Mouse (Mus musculus) forebrain, postnatal 0 days (tissue): ENCODE results near the gene Trappc10. TPM values are rescaled to one million over a fixed set of nuclear protein-coding genes. Genes with fewer than 3 reads are reported as not detected.

Source experiments
- ATAC-seq: fragments of 200-750 bp; cut with Nextera tagmentation; 2 replicates; pipeline ENCODE4 v1.8.0; 2017; ENCODE audit warnings: mild to moderate bottlenecking, moderate library complexity
- DNase-seq: peaks from one replicate; pipeline ENCODE4 v3.0.0-alpha.2; 2015
- H3K27ac ChIP-seq: fragments of 300-500 bp; sonication (generic); 2 replicates; pipeline ENCODE4 v1.5.1; 2014; ENCODE audit warnings: low read depth, mild to moderate bottlenecking, antibody characterized with exemption, low read length, moderate library complexity, mixed read lengths
- H3K27me3 ChIP-seq: fragments of 300-500 bp; sonication (generic); 2 replicates; pipeline ENCODE4 v1.6.1; 2014; ENCODE audit warnings: mild to moderate bottlenecking, low read length, mixed read lengths; ENCODE audit not compliant: insufficient read depth
- H3K36me3 ChIP-seq: fragments of 300-500 bp; sonication (generic); 2 replicates; pipeline ENCODE4 v1.6.1; 2014; ENCODE audit warnings: mild to moderate bottlenecking, moderate library complexity; ENCODE audit not compliant: insufficient read depth
- H3K4me1 ChIP-seq: fragments of 300-500 bp; sonication (generic); 2 replicates; pipeline ENCODE4 v1.6.1; 2014; ENCODE audit warnings: antibody characterized with exemption; ENCODE audit not compliant: insufficient read depth
- H3K4me2 ChIP-seq: fragments of 300-500 bp; sonication (generic); 2 replicates; pipeline ENCODE4 v1.6.1; 2014; ENCODE audit warnings: low read depth, mild to moderate bottlenecking, moderate library complexity
- H3K4me3 ChIP-seq: fragments of 300-500 bp; sonication (generic); 2 replicates; pipeline ENCODE4 v1.5.1; 2014; ENCODE audit warnings: low read depth, low read length, mixed read lengths
- H3K9ac ChIP-seq: fragments of 300-500 bp; sonication (generic); 2 replicates; pipeline ENCODE4 v1.6.1; 2014; ENCODE audit warnings: mild to moderate bottlenecking
- H3K9me3 ChIP-seq: fragments of 300-500 bp; sonication (generic); 2 replicates; pipeline ENCODE4 v1.6.1; 2016; ENCODE audit warnings: low read length
- CTCF ChIP-seq: sonication (generic); IDR thresholded peaks from 2 replicates; pipeline ENCODE4 v1.5.1; 2016; ENCODE audit warnings: antibody characterized with exemption, control low read depth, low read depth
- WGBS: fragments of 180-500 bp; shearing (Covaris S2); extraction: QIAGEN DNeasy Blood & Tissue Kit; methylation state at CpG from one replicate; pipeline ENCODE4 v1.1.7; 2014; 5-methylcytosine and 5-hydroxymethylcytosine counted together
- polyA plus RNA-seq: library from polyadenylated mRNA; unstranded; fragments of >200 nt; fragmentation: Nextera tagmentation; extraction: Ambion mirVana; gene quantifications from 2 replicates; pipeline ENCODE4 v1.2.1, GENCODE M21; 2015
- total RNA-seq: library from RNA; depleted of rRNA; stranded (reverse); fragments of >200 nt; gene quantifications from 2 replicates; pipeline ENCODE4 v1.2.3, GENCODE M21; 2014

The Trappc10 gene
- total and polyA plus RNA-seq, 2 experiments from 2014 or later, result 31.6 to 95.2 TPM

DNA sequence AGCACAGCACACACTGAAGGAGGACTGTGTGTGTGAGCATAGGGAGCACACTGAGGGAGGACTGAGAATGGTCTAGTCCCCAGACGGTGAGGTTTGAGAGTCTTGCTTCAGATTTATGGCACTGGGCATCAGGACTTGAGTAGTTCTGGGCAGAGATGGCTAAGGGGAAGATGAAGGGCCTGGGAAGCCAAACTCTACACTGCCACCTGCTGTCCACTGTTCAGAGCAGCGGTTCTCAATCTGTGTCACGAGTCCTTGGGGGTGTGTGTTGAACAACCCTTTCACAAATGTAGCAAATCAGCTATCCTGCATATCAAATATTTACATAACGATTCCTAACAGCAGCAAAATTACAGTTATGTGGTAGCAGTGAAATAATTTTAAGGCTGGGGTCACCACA, 80.5 kb downstream of the Trappc10 start:
- no peak overlapping the region for H3K4me3 ChIP-seq

DNA sequence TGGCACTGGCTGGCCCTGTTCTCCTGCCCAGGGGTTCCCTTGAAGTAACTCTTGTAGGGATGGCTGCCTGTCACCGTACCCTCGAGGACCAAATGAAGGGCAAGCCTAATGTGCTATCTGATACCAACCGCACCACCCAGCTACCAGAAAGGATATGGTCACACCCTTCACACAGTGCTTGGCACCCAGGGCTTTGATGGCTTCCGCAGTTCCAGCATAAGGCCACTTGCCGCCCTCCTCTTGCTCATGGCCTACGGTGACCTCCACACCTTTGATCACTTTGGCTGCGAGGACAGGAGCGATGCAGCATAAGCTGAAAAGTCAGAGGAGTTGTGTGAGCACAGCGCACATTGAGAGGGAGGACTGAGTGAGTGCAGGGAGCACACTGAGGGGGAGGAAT, 81.2 kb downstream of the Trappc10 start:
- no peaks in the 10 kb centered on the region for H3K4me1 ChIP-seq
- DNase-seq (no peak), ATAC-seq (no peak)
- H3K9me3 ChIP-seq, result no peaks in the 10 kb centered on the region
- WGBS, result 92% methylated on average over 9 of the region's 9 CpGs
- no peak overlapping the region for H3K4me3 ChIP-seq
- no peak overlapping the region for H3K27ac ChIP-seq
- H3K36me3 ChIP-seq, result peaks cover 49% of the 10 kb centered on the region
- no peak overlapping the region for H3K4me2 ChIP-seq
- TF ChIP-seq CTCF, result no peak
- H3K27me3 ChIP-seq, result no peaks in the 10 kb centered on the region
- H3K9ac ChIP-seq, result no peak overlapping the region

More for the DNA sequence above, 80.5 kb downstream of the Trappc10 start:
- ATAC-seq (peak; percentile 65), DNase-seq (peak; percentile 79)
- TF ChIP-seq CTCF, result peak; percentile 77
- H3K9ac ChIP-seq, result no peak overlapping the region
- H3K27ac ChIP-seq, result no peak overlapping the region
- no peaks in the 10 kb centered on the region for H3K27me3 ChIP-seq
- 35% methylated on average over 4 of the region's 4 CpGs for WGBS
- H3K9me3 ChIP-seq, result no peaks in the 10 kb centered on the region
- peaks cover 6% of the 10 kb centered on the region for H3K4me1 ChIP-seq
- H3K36me3 ChIP-seq, result peaks cover 49% of the 10 kb centered on the region
- H3K4me2 ChIP-seq, result no peak overlapping the region

DNA sequence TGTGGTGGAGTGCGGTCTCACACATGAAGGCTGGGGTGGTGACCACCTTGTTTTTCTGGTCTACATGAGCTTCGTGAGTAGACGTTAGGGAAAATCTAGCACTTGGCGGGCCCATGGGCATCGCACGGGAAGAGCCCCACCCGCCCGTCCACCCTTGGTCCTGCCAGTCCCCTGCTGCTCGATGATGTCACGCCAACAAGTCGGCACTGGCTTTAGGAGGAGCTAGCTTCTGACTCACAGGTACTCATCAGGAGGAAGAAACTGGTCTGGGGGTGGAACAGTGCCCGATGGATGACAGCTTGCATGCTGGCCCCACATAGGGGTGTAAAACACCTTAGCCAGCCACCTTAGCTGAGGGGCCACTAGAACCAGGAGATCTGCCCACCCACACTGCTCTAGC, 81.8 kb downstream of the Trappc10 start:
- H3K4me2 ChIP-seq, result no peak overlapping the region
- no peak for TF ChIP-seq CTCF
- no peak overlapping the region for H3K4me3 ChIP-seq
- H3K9ac ChIP-seq, result no peak overlapping the region
- DNase-seq (no peak), ATAC-seq (no peak)
- no peak overlapping the region for H3K27ac ChIP-seq
- no peaks in the 10 kb centered on the region for H3K9me3 ChIP-seq
- H3K4me1 ChIP-seq, result no peaks in the 10 kb centered on the region
- WGBS, result 91% methylated on average over 12 of the region's 12 CpGs
- no peaks in the 10 kb centered on the region for H3K27me3 ChIP-seq
- H3K36me3 ChIP-seq, result peaks cover 49% of the 10 kb centered on the region

DNA sequence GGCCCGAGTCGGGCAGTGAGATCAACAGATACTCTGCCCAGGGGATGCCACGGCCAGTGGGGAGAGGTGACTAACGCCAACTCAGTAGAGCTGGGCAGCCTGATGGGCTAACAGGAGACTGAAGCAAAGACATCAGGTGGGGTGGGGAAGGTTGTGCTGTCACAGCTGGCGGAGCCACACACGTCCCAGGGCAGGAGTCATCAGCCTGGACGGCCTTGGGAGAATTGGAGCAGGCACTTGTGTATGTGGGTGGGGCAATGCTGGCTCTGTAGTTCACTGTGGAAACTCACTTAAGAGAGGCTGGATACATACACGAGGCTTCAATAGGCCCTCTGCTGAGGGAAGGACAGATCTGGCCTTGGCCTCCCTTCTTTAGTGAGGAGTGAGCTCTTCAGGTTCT, 83.3 kb downstream of the Trappc10 start:
- H3K4me2 ChIP-seq, result no peak overlapping the region
- no peak for TF ChIP-seq CTCF
- ATAC-seq (no peak), DNase-seq (no peak)
- no peaks in the 10 kb centered on the region for H3K27me3 ChIP-seq
- peaks cover 39% of the 10 kb centered on the region for H3K36me3 ChIP-seq
- H3K27ac ChIP-seq, result no peak overlapping the region
- H3K4me1 ChIP-seq, result no peaks in the 10 kb centered on the region
- WGBS, result 88% methylated on average over 8 of the region's 8 CpGs
- H3K4me3 ChIP-seq, result no peak overlapping the region
- no peaks in the 10 kb centered on the region for H3K9me3 ChIP-seq
- no peak overlapping the region for H3K9ac ChIP-seq

DNA sequence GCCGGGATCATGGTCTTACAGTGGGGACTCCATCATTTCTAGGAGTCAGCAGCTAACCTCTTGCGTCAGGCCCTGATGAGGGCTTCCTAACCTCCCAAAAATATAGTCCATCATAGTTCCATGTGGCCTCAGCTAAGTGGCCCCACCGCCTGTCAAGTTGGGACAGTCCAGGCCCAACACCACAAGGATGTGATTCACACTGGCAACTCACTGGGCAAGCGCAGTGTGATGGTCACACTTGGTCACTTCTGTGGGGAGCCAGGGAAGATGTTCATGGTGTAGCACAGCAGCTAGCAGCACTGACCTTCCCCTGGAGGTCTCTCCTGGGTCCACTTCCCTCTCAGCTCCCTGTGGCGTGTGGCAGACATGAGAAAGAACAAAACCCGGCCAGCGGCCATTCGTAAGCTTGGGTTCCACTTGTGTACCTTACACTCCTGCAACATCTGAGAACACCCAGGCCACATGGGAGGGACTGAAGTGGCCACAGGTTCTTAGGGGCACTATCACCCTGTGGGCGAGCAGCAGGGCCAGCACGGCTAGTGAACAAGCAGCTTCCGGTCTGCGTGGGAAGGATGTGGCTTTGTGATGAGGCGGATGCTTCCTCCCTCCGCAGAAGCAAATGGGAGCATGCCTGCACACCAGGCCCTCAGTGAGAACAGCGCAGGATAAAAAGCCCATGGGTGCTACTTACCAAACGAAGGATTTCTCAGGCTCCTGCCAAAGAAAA, 83.9 kb downstream of the Trappc10 start:
- WGBS, result 89% methylated on average over 16 of the region's 16 CpGs

DNA sequence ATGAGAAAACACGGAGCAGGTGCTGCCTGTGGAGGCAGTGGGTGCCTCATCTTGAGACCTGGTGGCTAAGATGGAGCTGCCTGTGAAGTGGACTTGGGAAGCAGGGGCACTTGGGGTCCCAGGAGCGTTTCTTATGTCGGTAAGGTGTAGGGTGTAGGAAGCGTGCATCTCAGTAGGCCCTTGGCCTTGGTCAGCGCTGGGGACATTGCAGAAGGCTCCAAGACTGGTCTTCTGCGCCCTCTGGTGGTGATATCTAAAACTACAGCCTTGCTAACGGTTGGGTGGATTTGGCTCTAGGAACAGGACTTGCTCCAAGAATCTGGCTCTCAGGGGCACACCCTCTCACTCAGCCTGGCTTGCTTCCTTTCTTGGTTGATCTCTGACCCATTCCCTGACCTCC, 84.5 kb downstream of the Trappc10 start:
- no peaks in the 10 kb centered on the region for H3K27me3 ChIP-seq
- ATAC-seq (peak; percentile 75), DNase-seq (peak; percentile 86)
- H3K4me2 ChIP-seq, result peak overlapping the region; percentile 37
- no peaks in the 10 kb centered on the region for H3K9me3 ChIP-seq
- H3K9ac ChIP-seq, result 0 out of 2 replicates have a peak overlapping the region, but pooled peaks have one; percentile 6
- H3K27ac ChIP-seq, result no peak overlapping the region
- WGBS, result 4% methylated on average over 7 of the region's 7 CpGs
- no peak overlapping the region for H3K4me3 ChIP-seq
- no peaks in the 10 kb centered on the region for H3K4me1 ChIP-seq
- H3K36me3 ChIP-seq, result peaks cover 28% of the 10 kb centered on the region
- peak; percentile 96 for TF ChIP-seq CTCF

More for the DNA sequence above, 83.9 kb downstream of the Trappc10 start:
- Histone ChIP-seq H3K27ac (no peak overlapping the region), H3K4me1 (no peaks in the 10 kb centered on the region), H3K9ac (no peak overlapping the region), H3K4me2 (no peak overlapping the region), H3K4me3 (no peak overlapping the region), H3K36me3 (peaks cover 34% of the 10 kb centered on the region), H3K27me3 (no peaks in the 10 kb centered on the region), H3K9me3 (no peaks in the 10 kb centered on the region)
- DNase-seq (no peak), ATAC-seq (no peak)
- TF ChIP-seq CTCF, result no peak

DNA sequence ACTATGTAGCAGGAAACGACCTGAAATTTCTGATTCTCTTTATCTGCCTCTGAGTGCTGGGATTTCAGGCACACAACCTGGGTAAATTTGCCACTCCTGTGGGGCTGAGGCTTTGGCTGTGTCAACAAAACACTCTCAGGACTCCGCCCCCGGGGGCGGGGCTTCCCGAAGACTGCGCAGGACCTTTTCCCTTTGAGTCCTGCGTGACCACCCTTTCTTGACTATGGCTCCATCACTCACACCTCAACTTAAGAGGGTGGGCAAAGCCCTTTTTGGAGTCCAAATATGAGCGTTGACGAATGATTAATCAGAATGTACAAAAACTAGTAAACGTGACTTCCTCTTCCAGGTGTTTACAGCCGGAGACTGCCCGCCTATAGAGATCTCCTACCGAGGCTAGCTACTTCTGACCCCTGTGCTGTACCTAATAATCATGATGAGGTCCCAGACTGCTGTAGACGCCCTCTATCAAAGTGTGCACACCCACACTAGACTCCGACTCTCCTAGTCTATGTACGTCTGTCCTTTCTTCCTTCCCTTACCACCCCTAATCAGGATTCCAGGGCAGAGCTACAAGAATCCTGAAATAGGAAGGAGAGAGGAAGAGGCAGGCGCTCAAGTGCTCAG, 85.1 kb downstream of the Trappc10 start:
- Histone ChIP-seq H3K36me3 (peaks cover 23% of the 10 kb centered on the region), H3K4me2 (peak overlapping the region; percentile 37), H3K27me3 (no peaks in the 10 kb centered on the region), H3K9ac (0 out of 2 replicates have a peak overlapping the region, but pooled peaks have one; percentile 6), H3K4me1 (no peaks in the 10 kb centered on the region), H3K27ac (no peak overlapping the region), H3K4me3 (no peak overlapping the region), H3K9me3 (no peaks in the 10 kb centered on the region)
- 18% methylated on average over 17 of the region's 17 CpGs for WGBS
- TF ChIP-seq CTCF, result no peak
- DNase-seq, result peak; percentile 34
- ATAC-seq, result peak; percentile 6; the same call in 1 of the 2 replicates
